In the genomic region with DNA sequence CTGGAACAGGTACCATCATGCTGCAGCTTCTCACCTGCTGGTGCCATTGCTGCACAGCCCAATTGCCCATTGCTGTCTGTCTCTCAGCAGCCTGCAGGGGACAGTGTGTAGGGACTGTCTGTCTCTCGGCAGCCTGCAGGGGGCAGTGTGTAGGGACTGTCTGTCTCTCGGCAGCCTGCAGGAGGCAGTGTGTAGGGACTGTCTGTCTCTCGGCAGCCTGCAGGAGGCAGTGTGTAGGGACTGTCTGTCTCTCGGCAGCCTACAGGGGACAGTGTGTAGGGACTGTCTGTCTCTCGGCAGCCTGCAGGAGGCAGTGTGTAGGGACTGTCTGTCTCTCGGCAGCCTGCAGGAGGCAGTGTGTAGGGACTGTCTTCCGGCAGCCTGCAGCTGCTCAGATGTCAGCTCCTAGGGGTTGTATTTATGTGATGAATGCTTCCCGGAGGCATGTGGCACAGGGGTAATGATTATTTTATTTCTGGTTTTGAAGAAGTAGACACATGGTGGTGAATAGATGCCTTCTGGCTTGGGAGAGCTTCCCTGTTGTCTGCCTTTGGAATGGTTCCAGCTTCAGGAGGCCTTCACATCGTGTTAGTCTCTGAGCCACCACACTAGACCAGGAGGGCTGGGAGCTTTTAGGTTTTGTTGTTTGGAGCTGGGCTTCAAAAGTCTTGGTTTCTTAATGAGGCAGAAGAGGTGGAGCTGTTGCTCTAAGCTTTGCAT, we compare ENCODE assay signal across 10 mouse cellular contexts.
DNase-seq lines count a peak whose midpoint lies in the region; ATAC-seq and TF ChIP-seq lines count a peak whose summit lies in the region.
"Had no signal": no experiment of that assay in that cellular context is flagged by ENCODE, and none has a peak within 500 bp of the region (broad histone marks: within the 10 kb centered on the region; RNA-seq: fewer than 3 reads in every experiment).

No protein-coding gene starts in this region.

- no peak overlapping the region for H3K9ac ChIP-seq in liver, adult 2 months (ENCODE audit: low read depth, low read length)
- no peak overlapping the region for H3K9ac ChIP-seq in liver, embryonic 11.5 days (ENCODE audit: low read depth, low read length)
- no peak overlapping the region for H3K9ac ChIP-seq in midbrain, embryonic 11.5 days (ENCODE audit: low read length)
- H3K9ac ChIP-seq: embryonic facial prominence, embryonic 15.5 days; neural tube, embryonic 12.5 days had no signal

- no peak overlapping the region for H3K4me3 ChIP-seq in liver, adult 2 months (ENCODE audit: insufficient read depth, low read depth, low read length)
- no peak overlapping the region for H3K4me3 ChIP-seq in liver, embryonic 11.5 days (ENCODE audit: low read depth, low read length)
- H3K4me3 ChIP-seq in midbrain, embryonic 11.5 days (ENCODE audit: low read depth, low read length): no peak overlapping the region
- H3K4me3 ChIP-seq: embryonic facial prominence, embryonic 15.5 days; neural tube, embryonic 12.5 days had no signal

- WGBS in liver, adult 2 months: 87% methylated on average over 9 of the region's 9 CpGs
- 80% methylated on average over 9 of the region's 9 CpGs for WGBS in liver, embryonic 11.5 days
- 85% methylated on average over 9 of the region's 9 CpGs for WGBS in midbrain, embryonic 11.5 days

- no peak for TF ChIP-seq POLR2A in liver, adult 2 months (IDR thresholded peaks at IDR 0.05; ENCODE audit: extremely low read depth, insufficient read depth, low read length)

- TF ChIP-seq CTCF in liver, adult 2 months (IDR thresholded peaks at IDR 0.05; ENCODE audit: low read depth, low read length): peak; percentile 59

- no peak overlapping the region for H3K4me2 ChIP-seq in liver, embryonic 11.5 days
- H3K4me2 ChIP-seq in midbrain, embryonic 11.5 days: no peak overlapping the region
- H3K4me2 ChIP-seq: embryonic facial prominence, embryonic 15.5 days; neural tube, embryonic 12.5 days had no signal

- no peak overlapping the region for H3K27ac ChIP-seq in liver, adult 2 months (replicated peaks; ENCODE audit: insufficient read depth, low read depth, low read length)
- H3K27ac ChIP-seq in liver, embryonic 11.5 days (ENCODE audit: low read depth, low read length): no peak overlapping the region
- no peak overlapping the region for H3K27ac ChIP-seq in midbrain, embryonic 11.5 days (ENCODE audit: low read depth, low read length)
- H3K27ac ChIP-seq: embryonic facial prominence, embryonic 15.5 days; neural tube, embryonic 12.5 days had no signal

- peak; percentile 29 for DNase-seq in gastrocnemius, postnatal 10 days
- DNase-seq in gastrocnemius, adult 8-10 months (ENCODE audit: low spot score in 2 of 2): no peak
- DNase-seq in liver, adult 2 months (ENCODE audit: extremely low read depth, low read depth, low spot score): no peak
- DNase-seq in liver, embryonic 11.5 days (ENCODE audit: low spot score): no peak
- DNase-seq in brain, adult 2 months (ENCODE audit: low read depth, low spot score): peak; percentile 89
- peak; percentile 75 for DNase-seq in midbrain, embryonic 11.5 days (ENCODE audit: low spot score, missing footprints)
- no peak for DNase-seq in spleen, adult 18-20 months
- DNase-seq in right cerebral cortex, postnatal 36 days (ENCODE audit: low spot score in 2 of 2): no peak

- no peaks in the 10 kb centered on the region for H3K27me3 ChIP-seq in liver, adult 2 months (ENCODE audit: control insufficient read depth, insufficient read depth, low read length)
- H3K27me3 ChIP-seq in liver, embryonic 11.5 days (replicated peaks; ENCODE audit: control insufficient read depth, insufficient read depth, low read length): no peaks in the 10 kb centered on the region
- H3K27me3 ChIP-seq in midbrain, embryonic 11.5 days (ENCODE audit: control insufficient read depth, insufficient read depth, low read length): no peaks in the 10 kb centered on the region
- H3K27me3 ChIP-seq: embryonic facial prominence, embryonic 15.5 days; neural tube, embryonic 12.5 days had no signal

- H3K79me2 ChIP-seq in liver, adult 2 months (ENCODE audit: control insufficient read depth, insufficient read depth, low read length): no peaks in the 10 kb centered on the region

- no peak for ATAC-seq in liver, embryonic 11.5 days (replicated peaks; ENCODE audit: low FRiP score)
- no peak for ATAC-seq in midbrain, embryonic 11.5 days (ENCODE audit: low FRiP score)

- H3K9me3 ChIP-seq in liver, embryonic 11.5 days (ENCODE audit: control insufficient read depth, low read length): no peaks in the 10 kb centered on the region
- H3K9me3 ChIP-seq in midbrain, embryonic 11.5 days (ENCODE audit: control insufficient read depth, low read length): no peaks in the 10 kb centered on the region
- H3K9me3 ChIP-seq: embryonic facial prominence, embryonic 15.5 days; neural tube, embryonic 12.5 days had no signal

- no peaks in the 10 kb centered on the region for H3K36me3 ChIP-seq in liver, adult 2 months (ENCODE audit: control insufficient read depth, insufficient read depth, low read length)
- no peaks in the 10 kb centered on the region for H3K36me3 ChIP-seq in liver, embryonic 11.5 days (ENCODE audit: control insufficient read depth, insufficient read depth, low read length)
- no peaks in the 10 kb centered on the region for H3K36me3 ChIP-seq in midbrain, embryonic 11.5 days (ENCODE audit: control insufficient read depth, insufficient read depth, low read length)
- H3K36me3 ChIP-seq: embryonic facial prominence, embryonic 15.5 days; neural tube, embryonic 12.5 days had no signal

- H3K4me1 ChIP-seq in liver, adult 2 months (ENCODE audit: control insufficient read depth, insufficient read depth, low read length): peaks cover 3% of the 10 kb centered on the region; the same call in 1 of the 2 replicates
- H3K4me1 ChIP-seq in liver, embryonic 11.5 days (replicated peaks; ENCODE audit: control insufficient read depth, insufficient read depth, low read length): no peaks in the 10 kb centered on the region
- peaks cover 5% of the 10 kb centered on the region; the same call in 1 of the 2 replicates for H3K4me1 ChIP-seq in midbrain, embryonic 11.5 days (ENCODE audit: control insufficient read depth, insufficient read depth, low read length)

Comparison
In these comparisons a context has a peak if more than half of its experiments do, and no peak if none do; other contexts are left out.
1. DNase-seq: peak in gastrocnemius, postnatal 10 days (single experiment), brain, adult 2 months (single experiment) and midbrain, embryonic 11.5 days (single experiment); none in gastrocnemius, adult 8-10 months (0 of 2), liver, adult 2 months (single experiment), liver, embryonic 11.5 days (single experiment), spleen, adult 18-20 months (0 of 2) and right cerebral cortex, postnatal 36 days (0 of 2).